Mouse (Mus musculus) stomach, postnatal 0 days (tissue): Measurements from ENCODE around the gene Gm5127. TPM values are rescaled to one million over a fixed set of nuclear protein-coding genes. Genes with fewer than 3 reads are reported as not detected.

Experiments
- ATAC-seq: fragments of 200-750 bp; cut with Nextera tagmentation; 2 replicates; pipeline ENCODE4 v1.8.0; 2017; ENCODE audit not compliant: low FRiP score, low TSS enrichment
- DNase-seq: peaks from one replicate; pipeline ENCODE4 v3.0.0-alpha.2; 2016; ENCODE audit warnings: low spot score
- H3K27ac ChIP-seq: fragments of 300-500 bp; sonication (generic); replicated peaks from 2 replicates; pipeline ENCODE4 v1.5.1; 2014; ENCODE audit warnings: mild to moderate bottlenecking, control low read depth
- H3K27me3 ChIP-seq: fragments of 300-500 bp; sonication (generic); 2 replicates; pipeline ENCODE4 v1.6.1; 2014; ENCODE audit warnings: low read length; ENCODE audit not compliant: control insufficient read depth, insufficient read depth
- H3K36me3 ChIP-seq: fragments of 300-500 bp; sonication (generic); 2 replicates; pipeline ENCODE4 v1.6.1; 2014; ENCODE audit warnings: low read length, mixed read lengths; ENCODE audit not compliant: control insufficient read depth, insufficient read depth
- H3K4me1 ChIP-seq: fragments of 300-500 bp; sonication (generic); replicated peaks from 2 replicates; pipeline ENCODE4 v1.6.1; 2014; ENCODE audit warnings: antibody characterized with exemption; ENCODE audit not compliant: control insufficient read depth, insufficient read depth
- H3K4me2 ChIP-seq: fragments of 300-500 bp; sonication (generic); replicated peaks from 2 replicates; pipeline ENCODE4 v1.6.1; 2014; ENCODE audit warnings: low read depth, mild to moderate bottlenecking, control low read depth, moderate library complexity
- H3K4me3 ChIP-seq: fragments of 300-500 bp; sonication (generic); 2 replicates; pipeline ENCODE4 v1.5.1; 2014; ENCODE audit warnings: low read depth, low read length, control low read depth
- H3K9ac ChIP-seq: fragments of 300-500 bp; sonication (generic); 2 replicates; pipeline ENCODE4 v1.6.1; 2014; ENCODE audit warnings: mild to moderate bottlenecking, low read length, control low read depth, mixed read lengths
- H3K9me3 ChIP-seq: fragments of 300-500 bp; sonication (generic); 2 replicates; pipeline ENCODE4 v1.6.1; 2016; ENCODE audit warnings: low read length; ENCODE audit not compliant: control insufficient read depth
- CTCF ChIP-seq: IDR thresholded peaks from 2 replicates; pipeline ENCODE4 v1.5.1; 2016; ENCODE audit warnings: antibody characterized with exemption, low read depth, mild to moderate bottlenecking, moderate library complexity
- EP300 ChIP-seq: optimal IDR thresholded peaks from 2 replicates; pipeline ENCODE3; 2016; ENCODE audit warnings: antibody characterized with exemption
- WGBS: fragments of 180-500 bp; shearing (Covaris S2); extraction: QIAGEN DNeasy Blood & Tissue Kit; methylation state at CpG from one replicate; pipeline ENCODE4 v1.1.7; 2014; 5-methylcytosine and 5-hydroxymethylcytosine counted together
- polyA plus RNA-seq: library from polyadenylated mRNA; unstranded; fragments of >200 nt; fragmentation: Nextera tagmentation; extraction: Ambion mirVana; gene quantifications from 2 replicates; pipeline ENCODE4 v1.2.1, GENCODE M21; 2015

Gm5127 gene
- polyA plus RNA-seq, 1 experiment from 2014 or later, result 0.10 TPM

DNA sequence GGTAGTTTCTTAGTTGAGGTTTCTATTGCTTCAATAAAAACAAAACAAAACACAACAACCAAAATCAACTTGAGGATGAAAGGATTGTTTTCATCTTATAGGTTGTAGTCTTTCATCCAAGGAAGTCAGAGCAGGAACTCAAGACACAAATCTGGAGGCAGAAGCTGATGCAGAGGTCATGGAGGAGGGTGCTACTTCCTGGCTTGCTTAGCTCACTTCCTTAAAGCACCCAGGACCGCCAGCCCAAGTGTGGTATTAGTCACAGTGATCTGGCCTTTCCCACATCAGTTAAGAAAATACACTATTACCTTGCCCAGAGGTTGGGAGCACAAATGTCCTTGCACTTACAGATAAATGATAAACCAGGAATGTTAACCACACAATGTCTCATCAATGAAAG is 45.5 kb downstream of the Gm5127 start:
- H3K27me3 ChIP-seq, result no peaks in the 10 kb centered on the region
- no peaks in the 10 kb centered on the region for H3K4me1 ChIP-seq
- no peak overlapping the region for H3K9ac ChIP-seq
- no peaks in the 10 kb centered on the region for H3K36me3 ChIP-seq
- ATAC-seq (no peak), DNase-seq (no peak)
- H3K4me3 ChIP-seq, result no peak overlapping the region
- 67% methylated on average over 1 of the region's 1 CpGs for WGBS
- no peak overlapping the region for H3K27ac ChIP-seq
- H3K4me2 ChIP-seq, result no peak overlapping the region
- TF ChIP-seq EP300 (no peak), CTCF (no peak)
- no peaks in the 10 kb centered on the region for H3K9me3 ChIP-seq

DNA sequence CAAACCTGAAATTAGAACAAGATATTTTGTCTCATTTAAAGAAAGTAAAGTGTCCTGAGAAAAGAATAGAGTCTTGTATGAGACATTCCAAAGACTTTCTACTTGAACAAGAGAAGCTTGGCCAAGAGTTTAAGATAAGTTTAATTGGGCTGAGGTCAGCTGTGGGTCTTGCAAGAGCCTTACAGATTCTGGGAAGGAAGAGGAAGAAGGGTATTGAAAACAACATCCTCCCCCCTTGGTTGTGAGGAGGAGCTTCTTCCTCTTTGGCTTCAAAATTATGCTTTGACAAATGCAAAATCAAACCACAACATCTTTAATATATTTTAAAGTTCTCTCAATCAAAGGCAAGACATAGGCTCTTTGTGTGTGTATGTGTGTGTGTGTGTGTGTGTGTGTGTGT is 50.6 kb downstream of the Gm5127 start:
- Histone ChIP-seq H3K27me3 (no peaks in the 10 kb centered on the region), H3K9me3 (no peaks in the 10 kb centered on the region), H3K9ac (no peak overlapping the region), H3K4me1 (no peaks in the 10 kb centered on the region), H3K4me3 (no peak overlapping the region), H3K4me2 (no peak overlapping the region), H3K36me3 (no peaks in the 10 kb centered on the region), H3K27ac (no peak overlapping the region)
- DNase-seq (no peak), ATAC-seq (no peak)
- TF ChIP-seq CTCF, result no peak
- no peak for TF ChIP-seq EP300

DNA sequence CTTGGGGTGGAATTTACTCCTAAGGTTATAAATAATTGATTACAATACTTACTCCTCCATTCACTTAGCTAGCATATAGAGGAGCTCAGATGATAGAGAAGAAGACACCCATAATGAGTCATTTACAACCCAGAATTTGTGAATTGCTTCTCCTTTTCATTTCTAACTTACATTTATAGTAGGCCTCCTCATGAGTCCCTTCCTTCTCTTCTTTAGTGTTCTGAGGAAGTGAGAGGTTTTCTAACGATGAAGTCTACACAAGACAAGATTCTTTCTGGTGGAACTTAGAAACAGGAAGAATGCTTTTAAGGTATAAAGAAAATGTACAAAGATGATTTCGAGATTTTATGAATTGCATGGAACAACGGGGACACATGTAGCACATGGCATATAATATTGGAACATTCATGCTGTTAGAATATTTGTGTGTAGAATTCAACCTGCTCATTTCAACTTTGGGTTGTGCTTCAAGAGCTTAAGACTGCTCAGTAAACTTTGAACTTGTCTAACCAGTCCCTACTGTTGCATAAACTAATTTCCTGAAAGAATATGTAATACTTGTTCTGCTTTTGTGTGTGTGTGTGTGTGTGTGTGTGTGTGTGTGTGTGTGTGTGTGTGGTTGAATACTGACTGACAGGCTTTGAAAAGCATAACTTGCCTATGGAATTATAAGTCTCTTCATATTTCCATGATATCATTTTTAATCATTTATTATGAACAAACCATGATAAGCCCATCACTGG is 52.0 kb downstream of the Gm5127 start:
- WGBS, result 79% methylated on average over 3 of the region's 3 CpGs
- no peak overlapping the region for H3K4me3 ChIP-seq
- no peak for DNase-seq
- TF ChIP-seq EP300, result no peak
- no peak for TF ChIP-seq CTCF
- no peaks in the 10 kb centered on the region for H3K4me1 ChIP-seq
- no peak overlapping the region for H3K9ac ChIP-seq
- ATAC-seq, result no peak
- H3K9me3 ChIP-seq, result no peaks in the 10 kb centered on the region
- no peaks in the 10 kb centered on the region for H3K36me3 ChIP-seq
- H3K4me2 ChIP-seq, result no peak overlapping the region
- no peak overlapping the region for H3K27ac ChIP-seq
- no peaks in the 10 kb centered on the region for H3K27me3 ChIP-seq

DNA sequence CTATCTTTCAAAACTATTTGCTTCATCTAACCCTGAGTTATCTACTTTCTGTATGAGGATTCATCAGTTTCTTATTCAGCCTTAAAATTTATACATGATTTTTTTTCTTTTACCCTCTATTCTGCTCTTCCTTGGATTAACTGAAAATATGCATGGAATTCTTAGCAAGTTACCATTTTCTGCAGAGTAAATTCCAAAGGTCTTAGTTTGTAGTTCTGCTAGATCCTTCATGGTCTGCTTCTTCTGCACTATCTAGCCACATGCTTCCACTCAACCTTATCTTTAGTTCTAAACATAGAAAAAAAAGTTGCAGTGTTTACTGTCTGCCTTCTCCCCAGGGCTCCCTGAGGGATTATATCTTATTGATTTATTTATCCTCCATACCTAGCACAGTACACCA is 79.1 kb downstream of the Gm5127 start:
- Histone ChIP-seq H3K36me3 (no peaks in the 10 kb centered on the region), H3K4me2 (no peak overlapping the region), H3K27ac (no peak overlapping the region), H3K9me3 (no peaks in the 10 kb centered on the region), H3K27me3 (no peaks in the 10 kb centered on the region), H3K4me3 (no peak overlapping the region), H3K4me1 (no peaks in the 10 kb centered on the region), H3K9ac (no peak overlapping the region)
- ATAC-seq (no peak), DNase-seq (no peak)
- TF ChIP-seq EP300, result no peak
- no peak for TF ChIP-seq CTCF

DNA sequence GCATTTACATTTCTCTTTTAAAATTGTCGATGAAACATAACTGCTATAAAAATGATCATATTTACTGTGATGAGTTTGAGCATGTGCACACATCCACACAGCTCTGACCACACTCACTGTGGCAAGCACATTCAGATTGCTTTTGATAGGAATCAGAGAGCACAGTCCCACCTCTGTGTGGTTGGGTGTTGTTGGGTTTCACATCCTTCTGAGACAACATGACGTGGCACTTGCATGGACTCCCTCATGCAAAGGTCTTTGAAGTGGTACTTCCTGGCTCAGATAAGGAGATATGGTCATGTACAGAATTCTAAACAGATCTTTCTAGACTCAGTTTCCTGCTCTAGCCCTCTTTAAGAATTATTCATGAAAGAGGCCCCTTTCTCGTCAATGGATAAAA is 121.6 kb downstream of the Gm5127 start:
- no peak for ATAC-seq
- no peak overlapping the region for H3K27ac ChIP-seq
- H3K27me3 ChIP-seq, result no peaks in the 10 kb centered on the region
- H3K4me2 ChIP-seq, result no peak overlapping the region
- 73% methylated on average over 3 of the region's 3 CpGs for WGBS
- no peaks in the 10 kb centered on the region for H3K36me3 ChIP-seq
- no peaks in the 10 kb centered on the region for H3K9me3 ChIP-seq
- no peak overlapping the region for H3K4me3 ChIP-seq
- no peak for DNase-seq
- no peaks in the 10 kb centered on the region for H3K4me1 ChIP-seq
- TF ChIP-seq EP300 (no peak), CTCF (no peak)
- no peak overlapping the region for H3K9ac ChIP-seq

DNA sequence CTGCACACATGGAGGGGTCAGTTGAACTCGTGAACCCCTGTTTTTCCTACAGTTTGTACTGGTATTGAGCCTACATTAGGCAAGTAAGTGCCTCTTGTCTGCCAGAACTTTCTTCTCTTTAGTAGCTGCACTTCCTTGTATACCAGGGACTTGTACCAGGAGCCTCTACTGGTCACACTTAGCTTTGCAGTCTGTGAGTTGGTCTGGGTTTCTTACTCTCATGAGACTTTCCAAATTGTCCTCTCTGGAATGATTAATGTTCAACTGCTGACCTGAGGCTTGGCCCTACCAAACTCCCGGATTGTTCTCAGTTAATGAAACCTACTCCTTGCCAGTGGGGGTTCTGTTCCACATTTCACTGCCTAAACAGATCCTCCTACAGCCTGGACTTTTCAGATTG is 134.2 kb downstream of the Gm5127 start:
- DNase-seq (no peak), ATAC-seq (no peak)
- WGBS, result 26% methylated on average over 2 of the region's 2 CpGs

More for the DNA sequence above, 134.2 kb downstream of the Gm5127 start:
- Histone ChIP-seq H3K9ac (no peak overlapping the region), H3K9me3 (no peaks in the 10 kb centered on the region), H3K27ac (no peak overlapping the region), H3K4me3 (no peak overlapping the region), H3K36me3 (no peaks in the 10 kb centered on the region), H3K27me3 (no peaks in the 10 kb centered on the region), H3K4me1 (no peaks in the 10 kb centered on the region), H3K4me2 (no peak overlapping the region)
- TF ChIP-seq CTCF, result peak; percentile 45
- no peak for TF ChIP-seq EP300
